Mouse (Mus musculus): ENCODE measurements at regions not wholly inside any gene's neighbourhood (a gene's known extent, or its start where the extent isn't known, plus 50 kb on each side); places are given as distances from the start of the nearest gene placed in this dataset.

- Histone ChIP-seq H3K4me3 (replicated peaks) (no peak overlapping the region), H3K9ac (no peak overlapping the region), H3K27me3 (no peaks in the 10 kb centered on the region), H3K9me3 (no peaks in the 10 kb centered on the region), H3K27ac (no peak overlapping the region), H3K36me3 (replicated peaks) (no peaks in the 10 kb centered on the region), H3K4me1 (no peaks in the 10 kb centered on the region), H3K4me2 (no peak overlapping the region)
- WGBS: 61% methylated on average over 8 of the region's 8 CpGs
- no peak for ATAC-seq (ENCODE audit: low FRiP score)
Observed at GRCm38 (mm10) chr4:127612761-127613160, 254.8 kb upstream of the Gjb5 start.

GRCm38 (mm10) chr4:127600919-127601318 is 242.9 kb upstream of the Gjb5 start:
- H3K27me3 ChIP-seq: no peaks in the 10 kb centered on the region
- no peaks in the 10 kb centered on the region for H3K36me3 ChIP-seq (replicated peaks)
- H3K4me3 ChIP-seq (replicated peaks): no peak overlapping the region
- H3K27ac ChIP-seq: no peak overlapping the region
- no peak overlapping the region for H3K4me2 ChIP-seq
- ATAC-seq (ENCODE audit: low FRiP score): no peak
- H3K9ac ChIP-seq: no peak overlapping the region
- H3K4me1 ChIP-seq: no peaks in the 10 kb centered on the region
- WGBS: 77% methylated on average over 8 of the region's 8 CpGs
- no peaks in the 10 kb centered on the region for H3K9me3 ChIP-seq

GRCm38 (mm10) chr4:127598610-127599009 is 240.6 kb upstream of the Gjb5 start:
- Histone ChIP-seq H3K36me3 (replicated peaks) (no peaks in the 10 kb centered on the region), H3K27me3 (no peaks in the 10 kb centered on the region), H3K27ac (no peak overlapping the region), H3K4me1 (no peaks in the 10 kb centered on the region), H3K9ac (no peak overlapping the region), H3K4me3 (replicated peaks) (no peak overlapping the region), H3K9me3 (no peaks in the 10 kb centered on the region), H3K4me2 (no peak overlapping the region)
- no peak for ATAC-seq (ENCODE audit: low FRiP score)
- WGBS: 92% methylated on average over 3 of the region's 3 CpGs

- Histone ChIP-seq H3K36me3 (replicated peaks) (no peaks in the 10 kb centered on the region), H3K27me3 (no peaks in the 10 kb centered on the region), H3K9me3 (no peaks in the 10 kb centered on the region), H3K27ac (no peak overlapping the region), H3K4me2 (no peak overlapping the region), H3K4me1 (no peaks in the 10 kb centered on the region), H3K4me3 (replicated peaks) (no peak overlapping the region), H3K9ac (no peak overlapping the region)
- 90% methylated on average over 8 of the region's 8 CpGs for WGBS
- no peak for ATAC-seq (ENCODE audit: low FRiP score)
Observed at GRCm38 (mm10) chr4:127594081-127594480, 236.1 kb upstream of the Gjb5 start.

- no peaks in the 10 kb centered on the region for H3K27me3 ChIP-seq
- no peak for ATAC-seq (ENCODE audit: low FRiP score)
Observed at GRCm38 (mm10) chr4:127591540-127591939, 233.6 kb upstream of the Gjb5 start.

GRCm38 (mm10) chr4:127586822-127587221 is 228.8 kb upstream of the Gjb5 start:
- ATAC-seq (ENCODE audit: low FRiP score): no peak
- no peak overlapping the region for H3K4me3 ChIP-seq (replicated peaks)
- no peaks in the 10 kb centered on the region for H3K9me3 ChIP-seq
- no peaks in the 10 kb centered on the region for H3K36me3 ChIP-seq (replicated peaks)
- no peak overlapping the region for H3K4me2 ChIP-seq
- no peak overlapping the region for H3K9ac ChIP-seq
- H3K27me3 ChIP-seq: no peaks in the 10 kb centered on the region
- H3K4me1 ChIP-seq: no peaks in the 10 kb centered on the region
- WGBS: 86% methylated on average over 4 of the region's 4 CpGs
- no peak overlapping the region for H3K27ac ChIP-seq

More at GRCm38 (mm10) chr4:127591540-127591939, 233.6 kb upstream of the Gjb5 start:
- Histone ChIP-seq H3K27ac (no peak overlapping the region), H3K4me1 (no peaks in the 10 kb centered on the region), H3K4me2 (no peak overlapping the region), H3K36me3 (replicated peaks) (no peaks in the 10 kb centered on the region), H3K9me3 (no peaks in the 10 kb centered on the region), H3K4me3 (replicated peaks) (no peak overlapping the region), H3K9ac (no peak overlapping the region)
- 68% methylated on average over 3 of the region's 3 CpGs for WGBS

- 88% methylated on average over 3 of the region's 3 CpGs for WGBS
Observed at GRCm38 (mm10) chr4:127576521-127576920, 218.5 kb upstream of the Gjb5 start.

GRCm38 (mm10) chr4:127562602-127563001 is 204.6 kb upstream of the Gjb5 start:
- WGBS: 83% methylated on average over 5 of the region's 5 CpGs
- ATAC-seq (ENCODE audit: low FRiP score): no peak
- no peak overlapping the region for H3K4me3 ChIP-seq (replicated peaks)
- H3K4me2 ChIP-seq: no peak overlapping the region
- no peak overlapping the region for H3K9ac ChIP-seq
- no peak overlapping the region for H3K27ac ChIP-seq
- H3K27me3 ChIP-seq: no peaks in the 10 kb centered on the region
- no peaks in the 10 kb centered on the region for H3K36me3 ChIP-seq (replicated peaks)
- H3K4me1 ChIP-seq: peaks cover 5% of the 10 kb centered on the region
- no peaks in the 10 kb centered on the region for H3K9me3 ChIP-seq

More at GRCm38 (mm10) chr4:127576521-127576920, 218.5 kb upstream of the Gjb5 start:
- H3K36me3 ChIP-seq (replicated peaks): no peaks in the 10 kb centered on the region
- no peaks in the 10 kb centered on the region for H3K9me3 ChIP-seq
- no peak overlapping the region for H3K4me2 ChIP-seq
- no peak for ATAC-seq (ENCODE audit: low FRiP score)
- H3K4me3 ChIP-seq (replicated peaks): no peak overlapping the region
- no peak overlapping the region for H3K9ac ChIP-seq
- no peak overlapping the region for H3K27ac ChIP-seq
- no peaks in the 10 kb centered on the region for H3K4me1 ChIP-seq
- no peaks in the 10 kb centered on the region for H3K27me3 ChIP-seq

- 56% methylated on average over 7 of the region's 7 CpGs for WGBS
- Histone ChIP-seq H3K4me2 (no peak overlapping the region), H3K9ac (no peak overlapping the region), H3K4me3 (replicated peaks) (no peak overlapping the region), H3K9me3 (no peaks in the 10 kb centered on the region), H3K27ac (no peak overlapping the region), H3K4me1 (peaks cover 5% of the 10 kb centered on the region), H3K27me3 (no peaks in the 10 kb centered on the region), H3K36me3 (replicated peaks) (no peaks in the 10 kb centered on the region)
- ATAC-seq (ENCODE audit: low FRiP score): no peak
Observed at GRCm38 (mm10) chr4:127558572-127558971, 200.6 kb upstream of the Gjb5 start.

GRCm38 (mm10) chr4:127552456-127553225 is 194.7 kb upstream of the Gjb5 start:
- H3K27ac ChIP-seq: no peak overlapping the region
- no peaks in the 10 kb centered on the region for H3K27me3 ChIP-seq
- no peak for ATAC-seq (ENCODE audit: low FRiP score)
- H3K4me2 ChIP-seq: no peak overlapping the region
- no peaks in the 10 kb centered on the region for H3K36me3 ChIP-seq (replicated peaks)
- H3K9me3 ChIP-seq: no peaks in the 10 kb centered on the region
- peaks cover 7% of the 10 kb centered on the region; the same call in 1 of the 2 replicates for H3K4me1 ChIP-seq
- H3K9ac ChIP-seq: no peak overlapping the region
- H3K4me3 ChIP-seq (replicated peaks): no peak overlapping the region
- WGBS: 86% methylated on average over 12 of the region's 12 CpGs

GRCm38 (mm10) chr4:127549581-127549980 is 191.6 kb upstream of the Gjb5 start:
- Histone ChIP-seq H3K27ac (peak overlapping the region; percentile 13; the same call in 1 of the 2 replicates), H3K27me3 (no peaks in the 10 kb centered on the region), H3K4me1 (peaks cover 7% of the 10 kb centered on the region; the same call in 1 of the 2 replicates), H3K9ac (no peak overlapping the region), H3K4me2 (0 out of 2 replicates have a peak overlapping the region, but pooled peaks have one; percentile 10), H3K36me3 (replicated peaks) (no peaks in the 10 kb centered on the region), H3K9me3 (no peaks in the 10 kb centered on the region), H3K4me3 (replicated peaks) (no peak overlapping the region)
- 55% methylated on average over 12 of the region's 12 CpGs for WGBS
- ATAC-seq (ENCODE audit: low FRiP score): no peak

- Histone ChIP-seq H3K4me3 (replicated peaks) (no peak overlapping the region), H3K9ac (no peak overlapping the region), H3K27me3 (no peaks in the 10 kb centered on the region), H3K4me2 (no peak overlapping the region), H3K9me3 (no peaks in the 10 kb centered on the region), H3K36me3 (replicated peaks) (no peaks in the 10 kb centered on the region), H3K27ac (no peak overlapping the region; the same call in 1 of the 2 replicates), H3K4me1 (peaks cover 7% of the 10 kb centered on the region; the same call in 1 of the 2 replicates)
- ATAC-seq (ENCODE audit: low FRiP score): no peak
- 56% methylated on average over 6 of the region's 6 CpGs for WGBS
Observed at GRCm38 (mm10) chr4:127549018-127549417, 191.0 kb upstream of the Gjb5 start.

- 88% methylated on average over 6 of the region's 6 CpGs for WGBS
- ATAC-seq (ENCODE audit: low FRiP score): no peak
- Histone ChIP-seq H3K4me1 (peaks cover 7% of the 10 kb centered on the region; the same call in 1 of the 2 replicates), H3K27ac (no peak overlapping the region), H3K4me2 (no peak overlapping the region), H3K9ac (no peak overlapping the region), H3K27me3 (no peaks in the 10 kb centered on the region), H3K4me3 (replicated peaks) (no peak overlapping the region), H3K36me3 (replicated peaks) (no peaks in the 10 kb centered on the region), H3K9me3 (no peaks in the 10 kb centered on the region)
Observed at GRCm38 (mm10) chr4:127545106-127545505, 187.1 kb upstream of the Gjb5 start.

All from forebrain, embryonic 12.5 days (tissue).